6 mouse cellular contexts compared by ENCODE assay signal in genomic region chr3:105520446-105520845, GRCm38 (mm10).
"Had no signal": no experiment of that assay in that cellular context is flagged by ENCODE, and none has a peak within 500 bp of the region (broad histone marks: within the 10 kb centered on the region; RNA-seq: fewer than 3 reads in every experiment).

No protein-coding gene starts in this region.

- H3K4me2 ChIP-seq: liver, embryonic 11.5 days; liver, embryonic 15.5 days had no signal

- H3K9me3 ChIP-seq: limb, embryonic 10.5 days; liver, embryonic 15.5 days had no signal

- H3K4me3 ChIP-seq: limb, embryonic 10.5 days; liver, embryonic 15.5 days had no signal

- H3K4me1 ChIP-seq: limb, embryonic 10.5 days; liver, embryonic 15.5 days had no signal

- DNase-seq: kidney, adult 8-10 months; kidney, postnatal 25 days; thymus, postnatal 36 days had no signal

- H3K9ac ChIP-seq: liver, embryonic 15.5 days had no signal

- H3K27ac ChIP-seq: limb, embryonic 10.5 days; liver, embryonic 15.5 days had no signal

- H3K27me3 ChIP-seq: liver, embryonic 15.5 days had no signal

- H3K36me3 ChIP-seq: limb, embryonic 10.5 days; liver, embryonic 15.5 days had no signal
